Mouse (Mus musculus) cerebellum, postnatal 10 days (tissue): ENCODE results near the gene Rbm10.
A peak's percentile ranks its signal among the peaks of the same experiment; 100 is the strongest.

Source experiments
- DNase-seq, 2 experiments: peaks; one replicate each; pipeline ENCODE4 v3.0.0; 2021; ENCODE audit warnings: mixed read lengths in 2 of 2

The Rbm10 gene

DNA sequence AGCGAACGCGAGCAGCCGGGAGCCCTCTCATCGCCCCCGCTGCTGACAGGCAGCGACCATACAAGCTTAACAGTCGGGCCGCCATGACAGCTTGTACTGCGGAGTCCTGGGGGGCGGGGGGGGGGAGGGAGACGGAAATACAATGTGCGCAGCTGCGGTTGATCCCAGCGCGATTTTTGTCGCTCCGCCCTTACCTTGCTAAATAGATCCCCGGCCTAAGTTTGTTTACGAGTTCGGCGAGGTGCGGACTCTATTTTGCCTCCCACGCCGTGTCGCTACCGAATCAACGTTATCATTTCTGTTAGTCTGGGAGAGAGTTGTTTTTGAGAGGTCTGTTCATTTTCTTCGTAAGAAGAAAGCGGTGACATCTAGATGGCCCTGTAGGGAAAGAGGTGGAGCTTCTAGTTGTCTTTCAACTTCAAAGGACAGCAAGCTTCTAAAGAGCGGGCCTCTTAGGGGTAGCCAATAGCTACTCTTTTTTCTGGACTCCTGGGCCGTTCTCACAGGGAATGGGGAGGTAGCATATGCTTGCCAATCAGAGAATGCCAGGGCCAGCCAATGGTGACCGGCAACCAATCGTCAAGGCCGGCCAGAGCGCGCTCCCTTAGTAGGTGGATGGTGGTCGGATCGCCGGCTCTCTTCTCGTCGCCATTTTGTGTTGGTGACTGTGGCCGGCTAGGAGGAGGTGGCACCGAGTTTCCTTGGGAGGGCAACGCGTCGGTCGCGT lies at the start of gene Rbm10, which contains the start of gene Ndufb11:
Rbm10 (plus strand) TSS at position 328 of the 727 bp plus-strand sequence.
Ndufb11 (minus strand) TSS at position 444 of the 727 bp plus-strand sequence.
- DNase-seq: peak; percentile 79 to 86

DNA sequence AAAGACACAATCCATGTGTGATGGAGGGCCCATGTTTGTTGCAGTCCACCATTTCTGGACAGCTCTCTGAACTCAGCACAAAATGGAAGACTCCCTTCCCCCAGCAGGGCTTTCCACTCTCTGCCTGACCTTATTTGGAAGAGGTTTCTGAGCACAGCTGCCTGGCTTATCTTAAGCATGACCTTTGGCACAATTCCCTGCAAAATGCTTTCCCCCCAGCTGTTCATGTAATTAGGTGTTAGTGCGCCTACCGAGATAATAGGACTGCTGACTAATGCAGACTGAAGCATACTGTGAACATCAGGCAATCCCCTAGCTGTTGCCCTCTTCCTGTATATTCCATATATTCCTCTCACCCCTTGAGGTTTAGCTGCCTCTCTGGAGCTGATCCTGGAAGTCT lies 46.3 kb upstream of the Rbm10 start:
- no peak for DNase-seq

DNA sequence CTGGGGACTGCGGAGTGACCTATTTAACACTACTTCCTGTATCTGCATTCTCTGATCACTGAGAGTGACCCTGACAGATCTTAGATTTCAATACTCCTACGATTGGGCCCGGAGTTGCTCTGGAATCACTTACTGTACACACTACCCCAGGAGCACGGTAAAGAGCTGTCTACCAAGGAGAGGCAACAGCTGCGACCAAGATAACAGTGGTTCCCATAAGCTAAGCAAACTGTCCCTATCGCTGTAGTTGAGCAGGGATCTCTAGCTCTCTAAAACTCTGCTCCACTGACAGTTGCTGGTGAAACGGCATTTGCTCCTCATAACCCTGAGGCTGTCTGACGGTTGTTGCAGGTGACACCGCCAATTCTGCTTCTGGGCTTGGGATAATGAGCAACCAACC lies 44.6 kb upstream of the Rbm10 start:
- peak in 1 of 2 experiments; percentile 36 for DNase-seq

DNA sequence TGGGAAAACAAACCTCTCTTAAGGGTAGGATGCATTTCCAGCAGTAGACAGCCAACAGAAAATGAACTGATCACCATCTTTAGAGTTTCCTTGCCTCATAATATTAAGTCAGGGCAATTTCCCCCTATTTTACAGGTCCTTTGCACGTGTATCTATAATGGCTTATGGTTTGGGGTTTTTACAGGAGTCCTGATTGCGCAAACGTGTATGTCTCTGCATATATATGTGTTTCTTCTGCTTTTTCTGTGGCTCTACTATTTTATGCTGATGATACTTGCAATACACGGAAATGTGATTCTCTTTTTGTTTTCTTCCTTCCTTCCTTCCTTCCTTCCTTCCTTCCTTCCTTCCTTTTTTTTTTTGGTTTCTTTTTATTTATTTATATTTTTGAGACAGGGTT lies 43.4 kb upstream of the Rbm10 start:
- DNase-seq: no peak

DNA sequence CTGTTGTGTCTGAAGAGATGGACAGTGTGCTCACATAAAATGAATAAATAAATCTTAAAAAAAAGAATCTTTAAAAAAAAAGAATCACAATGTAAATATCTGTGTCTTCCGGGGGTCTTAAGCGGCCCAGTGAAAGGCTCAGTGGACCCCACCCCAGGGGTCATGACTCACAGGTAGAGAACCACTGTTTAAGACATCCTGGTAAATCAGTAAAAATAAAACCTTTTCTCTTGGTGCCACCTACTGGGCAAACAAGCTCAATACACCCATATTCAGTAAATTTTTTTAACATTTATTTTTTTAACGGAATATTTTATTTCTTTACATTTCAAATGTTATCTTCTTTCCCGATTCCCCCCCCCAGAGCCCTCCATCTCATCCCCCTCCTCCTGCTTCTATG lies 29.3 kb upstream of the Rbm10 start:
- DNase-seq: peak; percentile 28

DNA sequence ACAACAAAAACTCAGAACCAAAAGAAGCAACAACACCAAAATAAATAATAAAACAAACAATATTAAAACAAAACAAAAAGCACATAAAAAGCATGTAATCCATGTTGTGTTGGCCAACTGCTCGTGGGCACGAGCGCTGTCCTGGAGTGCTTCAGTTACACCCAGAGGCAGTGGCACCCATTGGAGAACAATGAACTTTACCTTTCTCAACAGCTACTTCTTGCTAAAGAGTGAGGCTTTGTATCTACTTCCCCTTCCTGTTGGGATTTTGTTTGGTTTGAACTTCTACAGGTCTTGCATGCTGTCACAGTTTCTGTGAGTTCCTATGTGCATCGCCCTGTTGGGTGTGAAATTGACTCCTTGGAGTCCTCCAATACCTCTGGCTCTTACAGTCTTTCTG lies 8.8 kb upstream of the Rbm10 start:
- no peak for DNase-seq

DNA sequence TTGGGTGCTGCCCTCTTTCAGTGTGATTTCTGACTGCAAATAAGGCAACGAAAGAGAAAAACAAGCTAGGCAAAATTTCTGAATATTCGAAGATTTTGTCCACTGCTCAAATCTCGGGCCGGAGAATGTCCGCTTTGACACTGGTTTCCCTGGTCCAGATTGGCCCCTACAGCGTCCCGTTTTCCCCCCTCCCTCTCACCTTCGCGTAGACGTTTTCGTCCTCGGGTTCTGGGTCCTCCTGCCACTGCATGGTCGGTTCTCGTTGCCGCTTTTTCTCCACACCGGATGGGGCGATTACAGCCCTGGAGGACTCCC lies 485 bp upstream of the Rbm10 start:
- peak in 1 of 2 experiments; percentile 75 for DNase-seq

DNA sequence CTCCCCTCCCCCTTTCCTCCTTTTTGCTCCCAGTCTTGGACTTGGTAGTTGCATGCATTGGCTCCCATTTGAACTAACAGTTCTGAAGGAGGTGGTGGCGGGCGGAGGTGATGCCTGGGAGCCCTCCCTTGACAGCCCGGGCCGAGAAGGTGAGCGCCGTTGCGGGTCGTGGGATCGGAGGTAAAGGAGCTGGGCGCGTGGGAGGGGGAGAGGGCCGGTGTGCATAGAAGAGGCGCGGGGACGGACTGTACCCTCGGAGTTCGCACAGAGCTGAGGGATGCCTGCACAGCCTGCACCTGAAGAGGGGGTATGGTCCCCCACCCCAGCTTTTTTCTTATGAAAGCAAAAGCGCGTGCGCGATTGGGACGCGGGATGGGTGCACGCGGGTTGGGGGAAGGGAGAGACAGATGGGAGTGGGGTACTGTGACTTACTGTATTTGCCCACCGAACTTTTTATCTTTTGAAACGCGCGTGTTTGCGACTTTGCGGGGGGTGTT lies 648 bp downstream of the Rbm10 start:
- DNase-seq: peak; percentile 72 to 75

DNA sequence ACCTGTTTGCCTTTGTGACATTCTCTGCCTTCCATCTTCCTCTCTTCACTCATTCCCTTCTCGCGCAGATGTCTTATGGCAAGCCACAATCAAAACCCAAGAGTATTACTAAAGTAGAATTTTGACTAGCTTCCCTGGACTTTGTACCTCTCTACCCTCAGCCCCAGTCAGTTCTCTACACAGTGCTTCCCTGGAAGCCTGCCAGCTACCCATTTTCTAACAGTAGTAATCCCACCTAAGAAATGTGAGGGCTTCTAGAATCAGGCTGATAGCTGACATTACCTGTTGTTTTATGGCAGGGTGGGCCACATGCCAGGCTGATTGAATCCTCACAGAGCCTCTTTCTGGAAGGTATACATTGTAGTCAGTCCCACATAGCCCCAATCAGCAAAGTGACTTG lies 20.8 kb downstream of the Rbm10 start:
- DNase-seq: no peak

DNA sequence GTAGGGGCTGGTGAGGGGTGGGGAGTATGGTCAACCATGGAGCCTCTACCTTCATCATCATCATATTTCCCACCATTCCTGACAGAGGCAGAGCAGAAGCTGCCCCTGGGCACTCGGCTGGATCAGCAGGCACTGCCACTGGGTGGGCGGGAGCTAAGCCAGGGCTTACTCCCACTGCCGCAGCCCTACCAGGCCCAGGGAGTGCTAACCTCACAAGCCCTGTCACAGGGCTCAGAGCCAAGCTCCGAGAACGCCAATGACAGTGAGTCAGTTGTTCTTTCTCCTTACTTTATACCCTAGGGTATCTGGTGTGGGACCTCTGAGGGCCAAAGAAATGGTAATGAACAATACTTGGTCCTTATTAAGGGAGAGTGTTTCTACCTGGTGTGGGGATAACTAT lies 27.5 kb downstream of the Rbm10 start:
- DNase-seq: no peak

DNA sequence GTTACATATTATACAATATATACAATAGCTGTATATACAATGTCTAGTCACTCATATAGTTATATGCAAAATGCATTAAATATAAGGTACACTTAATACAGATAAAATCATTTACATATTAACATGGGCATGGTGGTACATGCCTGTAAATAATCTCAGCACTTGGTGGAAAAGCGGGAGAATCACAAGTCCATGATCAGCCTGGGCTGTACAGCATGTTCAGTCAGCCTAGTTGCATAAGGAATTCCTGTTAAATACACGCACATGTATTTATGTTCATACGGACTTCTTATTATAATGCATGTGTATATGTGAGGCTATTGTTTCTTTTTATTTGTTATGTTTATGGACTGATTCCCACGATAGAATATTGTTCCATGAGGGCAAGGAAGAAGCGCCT lies 40.3 kb downstream of the Rbm10 start:
- DNase-seq: no peak

DNA sequence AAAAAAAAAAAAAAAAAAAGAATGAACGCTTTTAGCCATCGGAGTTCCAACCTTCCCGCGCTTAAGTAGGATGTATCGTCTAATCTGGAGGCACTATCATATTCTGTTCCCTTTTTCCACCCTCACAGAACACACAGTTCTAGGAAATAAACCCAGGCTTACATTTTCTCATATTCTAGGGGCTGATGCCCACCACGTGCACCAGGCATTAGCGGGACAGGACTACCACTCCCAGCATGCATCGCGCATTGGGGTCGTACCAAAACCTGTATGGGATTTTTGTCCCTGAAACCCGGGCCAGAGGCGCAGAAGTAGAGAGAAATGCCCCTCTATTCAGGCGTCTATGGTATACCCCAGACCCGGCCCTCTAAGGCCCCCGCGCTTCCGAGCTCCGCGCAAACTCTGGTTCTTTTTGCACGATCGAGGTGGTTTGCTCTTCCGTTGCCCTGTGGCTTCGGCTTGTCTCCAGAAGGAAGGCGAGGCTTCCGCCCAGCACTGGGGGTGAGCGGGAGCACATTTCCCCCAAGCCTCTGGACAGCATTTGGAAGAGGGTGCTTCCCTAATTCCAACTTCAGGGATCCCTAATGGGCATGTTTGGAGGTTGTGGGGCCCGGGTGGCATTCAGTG lies 40.8 kb downstream of the Rbm10 start, which contains the start of gene Uba1:
Uba1 (plus strand) TSS at position 301 of the 627 bp plus-strand sequence.
- peak; percentile 84 to 91 for DNase-seq

DNA sequence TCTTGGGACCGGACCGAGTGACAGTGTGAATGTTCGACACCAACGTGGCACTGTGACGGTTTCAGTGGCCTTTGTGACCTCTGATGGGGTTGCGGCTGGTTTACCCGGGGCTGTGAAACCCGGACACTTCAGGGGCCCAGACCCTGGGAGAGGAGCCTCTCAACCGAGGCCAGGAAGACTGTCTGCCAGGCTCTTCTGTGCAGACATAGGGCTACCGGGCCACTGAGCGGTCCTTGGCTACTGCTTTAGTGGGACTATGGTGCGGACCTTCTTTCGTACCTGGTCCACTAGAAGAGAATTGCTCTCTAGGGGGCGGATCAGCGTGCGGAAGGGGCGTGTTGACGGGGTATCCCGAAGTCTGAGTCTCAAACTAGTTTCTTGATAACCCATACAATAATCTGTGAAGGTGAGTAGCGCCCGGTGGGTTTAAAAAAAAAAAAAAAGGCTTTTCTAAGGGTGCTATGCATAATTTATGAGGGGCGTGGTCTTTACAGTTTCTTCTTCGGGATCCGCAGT lies 41.6 kb downstream of the Rbm10 start:
- peak in 1 of 2 experiments; percentile 13 for DNase-seq

DNA sequence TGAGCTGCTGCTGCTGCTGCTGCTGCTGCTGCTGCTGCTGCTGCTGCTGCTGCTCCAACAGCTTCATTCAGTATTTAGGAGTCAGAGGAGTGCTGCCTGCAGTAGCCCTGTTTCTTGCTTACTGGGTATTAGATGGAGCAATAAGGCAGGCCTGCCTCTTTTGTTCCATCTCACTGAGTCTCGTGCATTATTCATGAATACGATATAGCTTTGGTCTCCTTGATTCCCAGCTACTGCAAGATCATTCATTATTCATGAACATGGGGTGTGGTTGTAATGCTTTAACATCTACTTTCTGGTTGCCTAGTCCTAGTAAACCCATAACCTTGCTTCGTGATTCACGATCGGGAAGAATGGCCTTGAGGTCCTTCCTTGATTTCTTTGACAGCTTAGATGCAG lies 45.0 kb downstream of the Rbm10 start:
- no peak for DNase-seq

DNA sequence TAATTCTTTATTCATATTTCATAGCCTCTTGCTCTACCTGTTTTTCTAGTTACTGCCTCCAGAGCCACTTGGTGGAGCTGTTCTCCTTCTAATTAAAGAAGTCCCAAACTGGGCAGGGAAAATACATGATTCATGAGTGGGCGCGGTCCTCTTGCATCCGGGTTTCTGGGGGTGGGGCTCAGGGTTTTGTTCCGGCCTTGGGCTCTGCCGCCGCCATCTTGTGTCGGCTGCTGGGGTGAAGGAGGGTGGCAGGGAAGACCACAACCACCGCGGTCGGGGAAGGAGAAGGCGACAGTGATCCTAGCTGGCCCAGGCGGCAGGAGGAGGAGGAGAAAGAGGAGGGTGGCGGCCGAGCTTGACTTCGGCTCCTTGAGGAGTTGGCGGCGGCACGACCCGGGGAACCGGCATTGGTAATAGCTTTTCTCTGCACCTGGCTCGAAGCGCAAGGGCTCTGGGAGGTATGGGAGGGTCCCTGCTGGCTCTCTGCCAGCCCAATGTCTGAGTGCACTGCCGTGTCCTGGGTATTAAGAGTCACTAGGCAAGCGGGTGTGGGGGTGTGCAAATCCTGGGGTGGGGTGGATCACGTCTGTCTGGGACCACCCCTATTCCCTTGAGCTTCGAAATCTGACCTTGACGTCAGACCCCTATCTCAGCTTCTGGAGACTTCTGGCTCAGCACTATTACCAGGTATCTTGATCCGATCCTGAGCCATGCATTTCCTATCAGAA lies 45.6 kb downstream of the Rbm10 start:
- peak; percentile 88 to 93 for DNase-seq

DNA sequence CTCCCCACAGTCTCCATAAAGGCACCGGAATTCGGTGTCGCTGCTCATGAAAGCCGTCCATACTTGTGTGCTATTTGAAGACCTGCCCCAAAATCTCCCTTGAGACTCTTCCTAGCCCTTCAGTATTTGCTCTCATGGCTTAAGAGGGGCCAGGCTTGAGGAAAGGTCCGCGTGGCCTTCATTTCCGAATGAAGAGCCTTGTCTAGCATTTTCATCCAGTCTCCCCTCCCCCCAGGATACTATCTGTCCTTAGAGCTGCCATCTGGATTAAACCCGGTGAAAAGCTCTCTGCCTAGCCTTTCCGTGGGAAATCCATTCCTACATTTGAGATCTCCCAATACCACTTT lies 46.1 kb downstream of the Rbm10 start:
- peak; percentile 34 to 55 for DNase-seq

DNA sequence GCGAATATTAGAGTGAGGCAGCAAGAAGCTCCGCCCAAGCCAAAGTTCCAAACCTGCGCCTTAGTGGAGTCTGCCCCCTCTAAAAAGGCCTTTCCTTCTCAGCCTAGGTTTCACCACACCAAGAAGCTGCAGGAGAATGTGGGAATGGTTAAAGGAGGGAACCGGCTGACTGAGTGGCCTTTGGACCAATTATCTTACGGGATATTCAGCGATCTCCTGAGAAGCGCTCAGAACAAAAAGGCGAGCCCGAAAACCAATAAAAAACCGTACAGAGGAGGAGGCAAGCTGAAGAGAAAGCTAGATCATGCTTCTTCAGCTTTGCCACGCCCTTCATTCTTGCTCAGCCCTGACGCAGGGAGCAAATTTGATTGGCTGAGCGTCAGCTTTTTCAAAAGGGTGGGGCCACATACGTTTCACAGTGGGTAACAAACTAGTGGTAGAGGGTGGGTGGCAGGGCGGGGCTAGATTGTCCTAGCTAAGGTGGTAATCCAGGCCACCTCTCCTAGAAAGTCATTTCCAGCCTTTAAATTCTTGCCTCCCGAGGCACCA lies 70.3 kb downstream of the Rbm10 start, which contains the start of gene Cdk16:
Cdk16 (plus strand) TSS at position 436 of the 549 bp plus-strand sequence.
- DNase-seq: peak; percentile 91

DNA sequence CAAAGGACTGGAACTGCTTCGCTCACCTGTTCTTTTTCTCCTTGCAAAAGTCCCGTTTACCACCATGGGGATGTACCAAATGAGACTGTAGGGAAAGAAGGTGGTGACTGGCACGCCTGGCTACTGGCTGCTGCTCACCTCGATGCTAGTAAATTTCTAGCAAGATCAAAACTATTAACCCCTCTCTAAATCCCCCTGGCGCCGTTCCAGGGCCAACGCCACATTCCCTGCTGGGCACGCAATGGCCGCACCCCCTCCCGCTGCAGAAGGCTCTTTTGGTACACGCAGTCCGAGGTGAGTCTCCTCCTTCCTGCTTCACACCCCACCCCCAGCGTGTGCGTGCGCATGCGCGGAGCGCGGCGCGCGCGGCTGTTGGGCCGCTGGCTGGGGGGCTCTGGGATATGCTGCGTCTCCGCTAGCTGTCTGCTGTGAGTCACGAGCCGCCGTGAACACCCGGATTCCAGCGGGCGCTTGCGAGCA lies 70.8 kb downstream of the Rbm10 start:
- DNase-seq: peak; percentile 91 to 93

DNA sequence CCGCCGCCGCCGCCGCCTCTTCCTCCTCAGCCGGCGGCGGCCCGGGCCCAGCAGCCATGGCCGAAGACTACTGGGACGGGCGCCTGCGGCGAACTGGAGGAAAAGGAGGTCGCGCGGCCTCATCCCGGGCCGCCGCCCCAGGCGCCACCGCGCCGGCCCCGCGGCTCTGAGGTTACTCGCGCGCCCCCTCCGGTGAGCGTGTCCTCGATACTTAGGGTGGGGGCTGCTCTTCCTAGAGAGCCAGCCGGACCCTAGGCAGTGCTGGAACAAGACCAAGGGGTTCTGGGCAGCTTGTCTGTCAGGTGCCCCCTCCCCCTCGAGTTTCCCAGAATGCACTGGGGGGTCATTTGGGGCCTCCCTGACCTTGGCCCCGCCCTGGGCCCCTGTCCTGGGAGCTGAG lies 71.3 kb downstream of the Rbm10 start:
- peak; percentile 89 to 90 for DNase-seq

DNA sequence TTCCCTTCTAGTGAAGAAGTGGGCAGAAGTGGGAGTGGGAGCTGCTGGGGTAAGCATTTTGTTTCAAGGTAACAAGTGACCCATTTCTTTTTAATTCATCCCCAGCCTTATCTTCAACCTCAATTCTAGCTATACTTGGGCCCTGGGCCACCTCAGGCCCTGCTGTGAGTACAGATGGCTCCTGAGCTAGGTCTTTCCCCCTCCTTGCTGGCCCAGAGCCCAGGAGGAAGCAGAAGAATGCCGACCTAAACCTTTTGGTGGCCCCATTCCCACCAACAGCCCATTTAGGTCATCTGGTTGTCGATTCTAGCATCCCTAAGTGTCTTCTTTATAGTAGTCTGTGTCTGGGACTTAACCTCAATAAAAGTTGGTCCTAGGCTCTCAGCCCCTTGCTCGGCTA lies 74.3 kb downstream of the Rbm10 start:
- DNase-seq: peak; percentile 69 to 83

DNA sequence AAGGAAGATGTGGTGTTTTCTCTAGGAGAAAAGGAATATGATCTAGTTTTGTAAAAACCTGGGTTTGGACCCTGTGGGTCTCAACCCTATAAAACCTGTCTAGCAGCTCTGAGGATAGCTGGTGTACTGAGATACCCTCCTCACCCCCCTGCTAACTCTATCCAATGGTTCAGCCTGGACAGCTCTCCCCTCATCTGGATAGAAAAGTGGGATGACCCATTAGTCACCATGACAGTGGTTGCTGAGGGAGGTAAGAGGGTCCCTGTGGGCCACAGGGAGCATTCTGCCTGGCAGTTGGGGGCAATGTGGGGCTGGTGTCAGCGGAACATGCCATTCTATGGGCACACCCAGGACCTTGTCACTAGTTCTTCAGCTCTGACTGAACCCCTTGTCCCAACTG lies 75.3 kb downstream of the Rbm10 start:
- no peak for DNase-seq

DNA sequence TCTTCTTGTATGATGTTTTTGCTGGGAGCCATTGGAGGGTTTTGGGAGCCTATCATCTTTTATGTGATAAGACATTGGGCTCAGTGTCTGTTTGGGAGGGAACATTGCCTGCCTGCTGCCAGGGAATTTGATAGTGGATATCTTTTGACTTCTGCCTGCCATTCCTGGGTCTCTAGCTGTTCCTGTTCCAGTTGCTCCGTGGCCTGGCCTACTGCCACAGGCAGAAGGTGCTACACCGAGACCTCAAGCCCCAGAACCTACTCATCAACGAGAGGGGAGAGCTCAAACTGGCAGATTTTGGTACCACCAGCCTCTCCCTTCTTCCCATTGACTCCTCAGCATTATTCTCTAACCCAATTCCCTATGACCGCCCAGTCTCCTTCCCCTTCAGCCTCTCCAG lies 78.5 kb downstream of the Rbm10 start:
- DNase-seq: no peak
